Mouse (Mus musculus) hindbrain, embryonic 16.5 days (tissue): Measurements from ENCODE around the gene Hipk2. TPM values are rescaled to one million over a fixed set of nuclear protein-coding genes. Genes with fewer than 3 reads are reported as not detected.

Source experiments
- ATAC-seq: fragments of 200-750 bp; cut with Nextera tagmentation; 2 replicates; pipeline ENCODE4 v1.8.0; 2017; ENCODE audit warnings: moderate TSS enrichment, moderate library complexity
- H3K27ac ChIP-seq: fragments of 300-500 bp; sonication (generic); 2 replicates; pipeline ENCODE4 v1.5.1; 2014; ENCODE audit warnings: low read depth, mild to moderate bottlenecking, control low read depth, low read length, moderate library complexity
- H3K27me3 ChIP-seq: fragments of 300-500 bp; sonication (generic); replicated peaks from 2 replicates; pipeline ENCODE4 v1.6.1; 2014; ENCODE audit warnings: low read length; ENCODE audit not compliant: control insufficient read depth, insufficient read depth
- H3K36me3 ChIP-seq: fragments of 300-500 bp; sonication (generic); 2 replicates; pipeline ENCODE4 v1.6.1; 2014; ENCODE audit warnings: mild to moderate bottlenecking, low read length, moderate library complexity, mixed read lengths; ENCODE audit not compliant: control insufficient read depth, insufficient read depth
- H3K4me1 ChIP-seq: fragments of 300-500 bp; sonication (generic); 2 replicates; pipeline ENCODE4 v1.6.1; 2014; ENCODE audit warnings: low read depth, low read length; ENCODE audit not compliant: control insufficient read depth, insufficient read depth
- H3K4me2 ChIP-seq: fragments of 300-500 bp; sonication (generic); 2 replicates; pipeline ENCODE4 v1.6.1; 2014; ENCODE audit warnings: mild to moderate bottlenecking, low read length, control low read depth, moderate library complexity
- H3K4me3 ChIP-seq: fragments of 300-500 bp; sonication (generic); 2 replicates; pipeline ENCODE4 v1.5.1; 2014; ENCODE audit warnings: mild to moderate bottlenecking, low read length, control low read depth, moderate library complexity
- H3K9ac ChIP-seq: fragments of 300-500 bp; sonication (generic); 2 replicates; pipeline ENCODE4 v1.6.1; 2014; ENCODE audit warnings: low read depth, mild to moderate bottlenecking, control low read depth, low read length, moderate library complexity
- H3K9me3 ChIP-seq: fragments of 300-500 bp; sonication (generic); 2 replicates; pipeline ENCODE4 v1.6.1; 2014; ENCODE audit warnings: mild to moderate bottlenecking, low read length, moderate library complexity; ENCODE audit not compliant: control insufficient read depth
- WGBS: fragments of 180-500 bp; shearing (Covaris S2); extraction: QIAGEN DNeasy Blood & Tissue Kit; methylation state at CpG from one replicate; pipeline ENCODE4 v1.1.7; 2014; 5-methylcytosine and 5-hydroxymethylcytosine counted together
- polyA plus RNA-seq: library from polyadenylated mRNA; unstranded; fragments of >200 nt; fragmentation: Nextera tagmentation; extraction: Ambion mirVana; gene quantifications from 2 replicates; pipeline ENCODE4 v1.2.1, GENCODE M21; 2015

The Hipk2 gene
- polyA plus RNA-seq, 1 experiment from 2014 or later, result 30.3 TPM

GRCm38 (mm10) chr6:38847447-38847846 lies 28.5 kb downstream of the Hipk2 start:
- no peaks in the 10 kb centered on the region for H3K9me3 ChIP-seq
- peaks cover 27% of the 10 kb centered on the region for H3K4me1 ChIP-seq
- no peak for ATAC-seq
- 67% methylated on average over 1 of the region's 1 CpGs for WGBS
- no peak overlapping the region for H3K4me2 ChIP-seq
- no peak overlapping the region for H3K9ac ChIP-seq
- H3K4me3 ChIP-seq, result no peak overlapping the region
- H3K36me3 ChIP-seq, result no peaks in the 10 kb centered on the region
- peak overlapping the region; percentile 32; the same call in 1 of the 2 replicates for H3K27ac ChIP-seq
- H3K27me3 ChIP-seq, result no peaks in the 10 kb centered on the region

DNA sequence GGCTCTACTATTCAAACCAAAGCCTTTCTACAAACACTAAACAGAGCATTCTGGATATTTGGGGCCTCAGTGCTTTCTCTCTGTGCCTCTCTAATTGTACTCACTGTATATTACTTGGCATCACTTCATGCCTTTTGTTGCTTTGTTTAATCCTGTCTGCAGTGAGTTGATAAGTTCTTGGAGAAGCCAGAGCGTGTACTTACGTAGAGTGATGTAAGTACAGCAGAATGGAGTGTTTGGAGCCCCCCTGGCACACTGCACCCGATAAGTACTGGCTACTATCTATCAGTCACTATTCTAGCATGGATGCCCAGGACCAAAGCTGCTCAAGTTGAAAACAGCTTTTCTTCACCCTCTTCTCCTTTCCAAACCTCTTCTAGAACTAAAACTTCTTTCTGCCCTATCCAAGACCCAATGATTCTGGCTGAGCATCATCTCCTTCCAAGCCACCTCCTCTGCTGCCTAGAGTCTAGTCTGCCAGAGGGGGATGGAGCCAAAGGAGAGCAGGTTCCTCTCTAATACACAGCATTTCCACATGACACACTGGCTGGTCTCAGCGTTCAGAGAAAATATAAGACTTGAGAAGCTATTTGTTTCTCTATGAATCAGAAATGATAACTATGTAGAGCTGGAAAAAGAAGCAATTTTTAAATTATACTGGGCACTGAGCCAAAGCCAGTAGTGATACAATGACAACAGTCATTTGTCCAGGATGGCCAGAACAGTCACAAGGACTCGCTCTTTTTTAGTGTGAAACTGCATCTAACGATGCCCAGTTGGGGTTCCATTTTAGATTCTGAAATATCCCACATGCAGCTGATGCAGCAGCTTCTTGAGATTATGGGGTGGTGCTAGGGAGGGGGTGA lies 29.4 kb downstream of the Hipk2 start:
- Histone ChIP-seq H3K4me2 (no peak overlapping the region), H3K36me3 (no peaks in the 10 kb centered on the region), H3K9ac (no peak overlapping the region), H3K27me3 (no peaks in the 10 kb centered on the region), H3K4me1 (peaks cover 27% of the 10 kb centered on the region), H3K9me3 (no peaks in the 10 kb centered on the region), H3K27ac (peak overlapping the region; percentile 32), H3K4me3 (no peak overlapping the region)
- 50% methylated on average over 6 of the region's 6 CpGs for WGBS
- 0 out of 2 replicates have a peak, but pooled peaks have one; percentile 3 for ATAC-seq

- no peak for ATAC-seq
- Histone ChIP-seq H3K27ac (no peak overlapping the region), H3K36me3 (no peaks in the 10 kb centered on the region), H3K9me3 (no peaks in the 10 kb centered on the region), H3K4me1 (peaks cover 32% of the 10 kb centered on the region), H3K9ac (no peak overlapping the region), H3K27me3 (no peaks in the 10 kb centered on the region), H3K4me3 (no peak overlapping the region), H3K4me2 (no peak overlapping the region)
- 54% methylated on average over 5 of the region's 5 CpGs for WGBS
Measured at GRCm38 (mm10) chr6:38845876-38846275, 30.1 kb downstream of the Hipk2 start.

DNA sequence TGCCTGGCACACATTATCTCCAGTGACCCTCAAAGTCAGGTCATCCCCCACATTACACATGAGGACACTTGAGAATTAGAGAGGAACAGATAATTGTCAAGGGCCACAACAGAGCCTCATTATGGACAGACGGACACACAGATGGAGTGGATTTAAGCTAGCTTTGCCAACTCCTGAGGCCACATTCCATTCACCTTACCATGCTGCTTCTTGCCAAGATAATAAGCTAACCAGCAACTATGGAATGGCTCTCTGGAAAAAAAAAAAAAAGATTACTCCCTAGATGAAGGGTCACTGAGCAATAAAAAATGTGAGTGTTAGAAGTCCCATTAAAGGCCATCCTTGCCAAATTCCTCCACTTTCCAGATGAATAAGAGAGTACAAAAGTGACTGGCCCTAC lies 30.8 kb downstream of the Hipk2 start:
- ATAC-seq, result no peak
- Histone ChIP-seq H3K27me3 (no peaks in the 10 kb centered on the region), H3K36me3 (no peaks in the 10 kb centered on the region), H3K4me2 (no peak overlapping the region), H3K9me3 (no peaks in the 10 kb centered on the region), H3K9ac (no peak overlapping the region), H3K4me1 (peaks cover 37% of the 10 kb centered on the region), H3K27ac (no peak overlapping the region), H3K4me3 (no peak overlapping the region)
- 53% methylated on average over 1 of the region's 1 CpGs for WGBS

DNA sequence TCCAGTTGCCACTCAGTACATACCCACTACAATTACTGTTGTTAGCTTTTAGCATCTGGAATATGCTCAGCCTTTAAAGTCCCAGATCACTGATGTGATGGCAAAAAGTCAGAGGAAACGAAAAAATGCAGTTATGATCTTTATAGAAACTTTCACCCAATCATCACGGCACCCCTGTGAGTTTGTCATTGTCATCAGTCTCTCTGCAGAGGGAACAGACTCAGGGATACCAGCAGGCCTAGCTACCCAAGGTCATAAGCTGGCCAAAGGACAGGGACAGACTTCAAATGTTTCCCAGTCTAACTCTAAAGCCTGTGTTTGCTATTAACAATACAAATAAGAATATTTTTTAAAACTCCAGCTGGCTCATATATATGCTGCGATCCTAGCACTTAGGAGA lies 34.4 kb downstream of the Hipk2 start:
- Histone ChIP-seq H3K36me3 (no peaks in the 10 kb centered on the region), H3K27me3 (no peaks in the 10 kb centered on the region), H3K4me1 (peaks cover 22% of the 10 kb centered on the region), H3K4me3 (no peak overlapping the region), H3K27ac (no peak overlapping the region), H3K4me2 (no peak overlapping the region), H3K9me3 (no peaks in the 10 kb centered on the region), H3K9ac (no peak overlapping the region)
- ATAC-seq, result no peak
- WGBS, result 86% methylated on average over 3 of the region's 3 CpGs

GRCm38 (mm10) chr6:38840780-38841179 lies 35.2 kb downstream of the Hipk2 start:
- ATAC-seq, result 0 out of 2 replicates have a peak, but pooled peaks have one; percentile 16
- H3K27ac ChIP-seq, result no peak overlapping the region

GRCm38 (mm10) chr6:38840380-38840779 lies 35.6 kb downstream of the Hipk2 start:
- H3K36me3 ChIP-seq, result no peaks in the 10 kb centered on the region
- no peaks in the 10 kb centered on the region for H3K9me3 ChIP-seq
- no peaks in the 10 kb centered on the region for H3K27me3 ChIP-seq
- peaks cover 17% of the 10 kb centered on the region for H3K4me1 ChIP-seq
- WGBS, result 44% methylated on average over 2 of the region's 2 CpGs
- peak; percentile 61; the same call in 1 of the 2 replicates for ATAC-seq
- no peak overlapping the region for H3K9ac ChIP-seq
- H3K4me3 ChIP-seq, result no peak overlapping the region
- H3K4me2 ChIP-seq, result no peak overlapping the region
- H3K27ac ChIP-seq, result peak overlapping the region; percentile 25; the same call in 1 of the 2 replicates

More at GRCm38 (mm10) chr6:38840780-38841179, 35.2 kb downstream of the Hipk2 start:
- H3K4me1 ChIP-seq, result peaks cover 17% of the 10 kb centered on the region
- H3K9ac ChIP-seq, result no peak overlapping the region
- no peaks in the 10 kb centered on the region for H3K36me3 ChIP-seq
- no peak overlapping the region for H3K4me3 ChIP-seq
- no peaks in the 10 kb centered on the region for H3K27me3 ChIP-seq
- no peaks in the 10 kb centered on the region for H3K9me3 ChIP-seq
- 79% methylated on average over 1 of the region's 1 CpGs for WGBS
- no peak overlapping the region for H3K4me2 ChIP-seq

GRCm38 (mm10) chr6:38839891-38840290 lies 36.1 kb downstream of the Hipk2 start:
- no peak for ATAC-seq
- Histone ChIP-seq H3K4me2 (no peak overlapping the region), H3K27me3 (no peaks in the 10 kb centered on the region), H3K4me3 (no peak overlapping the region), H3K9me3 (no peaks in the 10 kb centered on the region), H3K36me3 (no peaks in the 10 kb centered on the region), H3K4me1 (peaks cover 17% of the 10 kb centered on the region), H3K27ac (no peak overlapping the region), H3K9ac (no peak overlapping the region)
- 52% methylated on average over 4 of the region's 4 CpGs for WGBS

DNA sequence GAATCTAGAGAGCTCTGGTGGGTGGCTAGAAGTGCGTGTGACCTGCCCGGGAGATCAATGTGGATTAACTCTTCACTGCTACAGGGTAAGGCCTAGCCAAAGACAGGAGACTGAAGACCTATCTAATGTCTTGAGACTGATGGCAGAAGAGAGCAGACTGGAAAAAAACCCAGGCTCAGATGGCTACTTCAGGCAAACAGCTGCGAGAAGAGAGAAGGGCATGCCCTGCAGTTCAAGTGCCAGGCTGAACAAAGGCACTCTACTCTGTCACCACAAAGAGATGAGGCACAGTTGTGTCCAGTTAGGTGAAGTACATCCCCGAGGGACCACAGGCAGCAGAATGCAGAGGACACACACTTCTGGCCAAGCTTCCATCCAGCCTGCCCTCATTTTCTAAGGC lies 37.9 kb downstream of the Hipk2 start:
- no peak overlapping the region for H3K4me2 ChIP-seq
- H3K9ac ChIP-seq, result no peak overlapping the region
- H3K36me3 ChIP-seq, result no peaks in the 10 kb centered on the region
- H3K4me3 ChIP-seq, result no peak overlapping the region
- no peaks in the 10 kb centered on the region for H3K9me3 ChIP-seq
- 62% methylated on average over 4 of the region's 4 CpGs for WGBS
- H3K27me3 ChIP-seq, result no peaks in the 10 kb centered on the region
- H3K4me1 ChIP-seq, result peaks cover 17% of the 10 kb centered on the region
- no peak for ATAC-seq
- no peak overlapping the region for H3K27ac ChIP-seq
